Mouse (Mus musculus): Measurements from ENCODE around the gene Zkscan16.

Gene Zkscan16

DNA sequence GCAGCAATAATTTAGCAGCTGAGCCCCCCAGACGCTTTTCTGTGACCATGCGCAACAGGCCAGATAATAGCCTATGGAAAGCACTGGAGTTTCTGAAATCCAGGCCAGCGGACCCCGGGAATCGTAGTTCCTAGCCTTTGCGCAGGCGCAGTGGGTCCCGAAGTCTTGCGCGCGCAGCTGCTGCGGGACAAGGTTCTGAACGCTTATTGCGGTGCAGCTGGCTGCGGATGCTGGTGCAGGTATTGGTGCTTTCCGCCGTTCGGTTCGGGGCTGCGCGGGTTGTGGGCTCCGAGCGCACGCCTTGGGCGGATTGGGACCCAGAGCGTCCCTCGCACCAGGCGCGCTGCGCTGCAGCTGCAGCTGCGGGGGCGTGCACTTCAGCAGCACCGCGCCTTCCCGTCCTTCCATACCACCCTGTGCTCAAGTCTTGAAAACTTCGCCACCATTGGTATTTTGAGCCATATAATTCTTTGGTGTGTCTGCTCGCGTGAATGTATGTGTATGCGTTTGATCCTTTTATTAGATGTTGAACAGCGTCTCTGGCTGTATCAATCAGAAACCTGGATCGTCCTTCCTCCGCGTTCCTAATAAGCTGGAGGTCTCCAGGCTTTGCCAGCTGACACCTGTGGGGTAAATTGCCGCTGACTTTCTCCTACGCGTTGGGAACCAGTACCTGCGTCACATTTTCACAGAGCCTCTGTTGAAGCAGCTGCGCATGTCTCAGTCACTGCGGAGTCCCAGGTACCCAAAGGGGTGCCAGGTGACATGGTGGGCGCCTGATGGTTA, at the start of gene Zkscan16:
TSS of gene Zkscan16 (plus strand) at position 209 of the 786 bp plus-strand sequence.
- DNase-seq (ENCODE audit: low read depth, low spot score): peak; percentile 81

DNA sequence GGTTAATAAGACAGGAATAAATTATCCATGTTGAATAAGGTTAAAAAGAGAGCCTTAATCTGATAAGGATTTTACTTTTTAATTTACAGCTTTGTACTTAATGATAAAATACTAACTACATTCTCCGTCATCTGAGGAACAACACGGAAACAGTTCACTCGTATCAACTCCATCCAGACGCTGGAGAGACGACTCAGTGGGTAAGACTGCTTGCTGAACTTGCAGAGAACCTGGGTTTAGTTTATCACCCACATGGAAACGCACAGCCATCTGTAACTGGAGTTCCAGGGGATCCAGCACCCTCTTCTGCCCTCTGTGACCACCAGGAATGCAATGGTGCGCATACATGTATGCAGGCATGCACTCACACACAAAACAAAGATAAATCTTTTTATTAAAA, 49.0 kb upstream of the Zkscan16 start:
- no peak for DNase-seq (ENCODE audit: low read depth, low spot score)

DNA sequence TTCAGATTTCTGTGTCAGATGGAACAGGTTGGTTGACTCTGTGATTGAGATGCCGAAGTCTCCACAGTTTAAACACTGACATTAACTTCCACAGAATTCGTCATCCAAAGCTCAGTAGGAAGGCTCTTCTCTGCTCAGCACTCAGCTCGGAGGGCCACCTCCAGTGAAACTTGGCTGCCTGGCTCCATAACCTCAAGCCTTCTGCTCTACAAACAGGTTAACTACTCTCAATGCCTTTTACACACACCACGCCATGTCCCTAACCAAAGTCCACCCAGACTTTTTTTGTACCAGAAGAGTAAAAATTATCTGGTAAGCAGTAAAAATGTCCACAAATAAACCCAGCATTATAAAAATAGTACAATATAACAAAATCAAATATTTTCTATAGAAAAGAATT, 46.0 kb upstream of the Zkscan16 start:
- DNase-seq (ENCODE audit: low read depth, low spot score): no peak

DNA sequence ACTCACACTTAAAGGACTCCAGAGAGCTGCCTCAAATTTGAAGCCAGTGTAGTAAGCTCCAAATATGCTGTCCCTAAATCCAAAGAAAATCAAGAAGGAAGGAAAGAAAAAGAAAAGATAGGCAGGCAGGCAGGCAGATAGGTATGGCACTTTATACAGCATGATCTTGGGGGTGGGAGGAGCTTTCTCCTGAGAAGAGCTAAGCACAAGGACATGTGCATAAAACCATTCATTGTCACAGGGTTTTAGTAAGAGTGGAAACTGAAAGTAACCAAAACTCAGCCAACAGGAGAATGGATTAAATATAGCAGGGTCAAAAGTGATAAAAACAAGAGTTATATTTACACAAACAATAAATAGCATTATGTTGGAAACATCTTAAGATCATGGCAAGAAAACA, 45.1 kb upstream of the Zkscan16 start:
- DNase-seq (ENCODE audit: low read depth, low spot score): no peak

DNA sequence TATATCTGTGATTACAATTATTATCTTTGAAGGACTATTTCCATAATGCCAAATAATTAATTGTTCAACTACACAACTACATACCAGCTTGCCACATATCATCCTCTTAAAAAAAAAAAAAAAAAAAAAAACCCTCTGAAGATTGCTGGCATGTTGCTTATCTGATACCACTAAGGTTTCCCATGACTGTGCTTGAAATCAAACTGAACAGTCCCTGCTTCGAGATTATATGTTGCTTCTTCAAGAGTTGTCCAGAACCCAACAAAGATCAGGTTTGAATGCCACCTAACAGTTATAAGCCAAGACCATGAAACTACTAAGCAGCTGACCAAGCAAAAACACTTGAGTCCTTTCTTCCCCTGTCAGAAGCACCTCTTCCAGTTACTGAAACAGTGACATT, 36.0 kb upstream of the Zkscan16 start:
- no peak for DNase-seq (ENCODE audit: low read depth, low spot score)

DNA sequence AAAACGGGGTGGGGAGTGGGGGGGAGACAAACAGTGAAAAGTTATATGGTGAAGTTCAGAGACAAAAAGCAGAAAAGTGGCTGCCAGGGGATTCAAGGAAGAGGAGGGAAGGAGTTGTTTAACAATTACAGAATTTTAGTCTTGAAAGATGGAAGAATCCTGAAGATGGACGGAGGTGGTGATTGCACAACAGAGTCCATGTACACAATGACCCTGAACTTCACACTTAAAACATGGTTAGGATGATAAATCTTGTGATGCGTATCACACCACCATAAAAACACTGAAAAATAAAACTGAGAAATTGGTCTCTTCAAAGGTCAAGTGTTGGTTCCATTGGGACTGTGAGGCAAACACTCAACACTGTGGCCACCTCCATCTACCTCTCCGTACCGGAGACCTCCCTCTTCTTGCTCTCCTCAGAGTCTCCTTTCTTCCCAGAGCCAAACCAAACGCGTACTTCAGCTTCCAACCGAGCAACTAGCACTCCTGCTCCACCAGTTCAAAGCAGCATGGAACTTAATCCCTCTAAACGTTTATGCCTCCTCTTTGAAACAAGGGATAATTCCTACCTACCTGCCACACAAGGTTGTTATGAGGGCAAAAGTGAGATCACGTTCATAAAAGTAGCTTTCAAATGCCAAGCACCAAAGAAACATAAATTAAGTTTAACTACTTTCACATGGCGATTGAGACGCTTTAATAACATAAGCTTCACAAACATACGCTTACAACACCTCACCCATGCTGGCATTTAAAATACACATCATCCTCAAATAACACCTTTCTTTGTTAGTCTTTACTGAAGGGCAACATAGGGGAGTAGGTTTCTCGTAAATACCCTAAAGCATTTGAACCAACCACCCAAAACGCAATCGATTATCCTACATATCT, 33.0 kb upstream of the Zkscan16 start:
- no peak for DNase-seq (ENCODE audit: low read depth, low spot score)

DNA sequence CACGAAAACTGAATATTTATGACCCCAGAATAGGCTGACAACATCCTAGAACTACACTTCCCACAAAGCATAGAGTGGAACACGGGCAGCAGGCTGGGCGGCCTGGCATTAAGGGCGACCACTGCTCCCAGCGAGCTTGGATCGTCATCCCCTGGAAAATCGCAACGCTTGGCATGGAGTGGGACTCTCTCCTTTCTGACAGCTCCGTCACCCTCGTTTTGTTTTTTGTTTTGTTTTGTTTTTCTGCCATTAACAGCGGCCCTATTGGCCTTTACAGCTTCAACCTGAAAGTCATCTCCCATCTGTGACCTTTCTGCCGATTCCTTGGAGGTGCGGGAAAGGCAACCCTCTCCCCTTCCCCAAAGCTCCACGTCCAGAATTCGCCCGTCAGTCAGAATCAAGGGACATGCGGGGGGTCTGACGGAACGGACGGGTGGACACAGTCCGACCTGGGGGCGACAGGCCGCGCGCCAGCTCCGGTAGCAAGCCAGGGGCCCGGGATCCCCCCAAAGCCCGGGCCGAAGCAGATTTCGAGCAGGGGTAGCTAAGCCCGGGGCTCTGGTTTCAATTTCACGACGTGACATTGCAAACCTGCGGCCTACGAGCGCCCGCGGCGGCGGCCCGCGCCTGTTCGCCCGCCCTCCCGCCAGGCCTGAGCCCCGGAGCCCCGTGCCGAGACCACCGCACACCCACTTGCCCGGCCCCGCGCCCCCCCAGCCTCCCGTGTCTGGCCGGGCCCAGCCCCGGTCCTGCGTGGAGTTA, 32.2 kb upstream of the Zkscan16 start:
- peak; percentile 20 for DNase-seq (ENCODE audit: low read depth, low spot score)

DNA sequence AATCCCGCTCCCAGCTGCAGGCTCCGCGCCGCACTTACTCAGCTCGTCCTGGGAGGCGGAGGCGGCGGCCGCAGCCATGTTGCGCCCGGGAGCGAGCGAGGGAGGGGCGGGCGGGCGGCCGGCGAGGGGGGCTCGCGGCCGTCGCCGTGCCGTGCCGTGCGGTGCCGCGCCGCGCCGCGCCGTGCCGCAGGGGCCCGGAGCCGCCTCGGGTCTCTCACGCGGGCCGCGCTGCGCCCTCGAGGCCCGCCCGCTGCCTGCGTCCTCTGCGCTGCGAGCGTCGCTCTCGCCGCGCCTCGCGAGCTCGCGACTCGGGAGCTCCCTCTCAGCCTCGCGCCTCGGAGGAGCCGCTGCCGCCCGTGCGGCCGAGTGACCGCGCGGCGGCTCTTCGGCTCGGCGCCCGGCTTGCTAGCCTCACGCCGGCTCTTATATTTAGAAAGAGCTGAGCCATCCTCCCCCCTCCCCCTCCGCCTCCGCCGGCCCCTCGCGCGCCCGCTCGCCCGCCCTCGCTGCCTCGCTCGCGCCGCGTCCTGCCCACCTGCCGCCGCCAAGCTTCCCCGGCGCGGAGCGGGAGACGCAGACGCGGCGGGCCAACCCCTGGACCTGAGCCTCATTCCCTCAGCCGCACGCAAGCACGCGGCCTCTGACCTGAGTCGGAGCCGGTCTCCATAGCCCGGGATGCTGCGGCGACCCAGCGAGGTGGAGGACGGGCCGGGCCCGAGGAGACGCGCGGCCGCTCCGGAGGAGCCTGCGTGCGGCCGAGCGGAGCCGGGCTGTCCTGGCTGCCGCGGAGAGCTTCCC, 31.4 kb upstream of the Zkscan16 start:
- DNase-seq (ENCODE audit: low read depth, low spot score): peak; percentile 61

DNA sequence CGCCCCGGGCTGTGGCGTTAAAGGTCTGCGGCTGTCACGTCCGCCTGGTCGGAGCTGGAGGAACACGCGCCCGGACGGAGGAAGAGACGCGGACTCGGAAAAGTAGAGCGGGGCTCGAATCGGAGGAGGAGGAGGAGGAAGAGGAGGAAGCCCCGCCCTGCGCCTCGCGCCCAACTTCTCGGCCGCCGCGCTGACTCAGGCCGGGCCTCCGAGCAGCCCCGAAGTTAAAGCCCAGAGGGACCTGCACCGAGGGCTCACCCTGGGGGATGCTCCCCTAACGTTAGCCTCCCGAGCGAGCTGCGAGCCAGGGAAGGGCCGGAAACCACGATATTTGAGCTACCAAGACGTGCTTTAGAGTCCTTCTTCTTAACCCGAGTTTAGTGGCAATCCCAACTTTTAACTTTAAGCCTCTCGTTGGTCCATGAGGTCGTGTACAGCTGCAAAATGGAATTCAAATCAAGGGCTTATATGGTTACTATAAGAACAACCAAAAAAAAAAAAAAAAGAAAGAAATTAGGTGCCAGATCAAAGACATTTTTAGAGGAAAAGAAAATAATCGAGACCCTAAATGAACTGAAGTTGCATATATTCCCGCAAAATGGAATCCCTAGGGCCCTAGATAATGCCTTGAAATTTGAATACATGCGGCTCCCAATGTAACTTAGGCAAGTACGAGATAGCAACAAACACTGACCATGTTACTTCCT, 30.6 kb upstream of the Zkscan16 start, which contains the start of gene Ecpas:
TSS of gene Ecpas (minus strand) at position 121 of the 707 bp plus-strand sequence.
- DNase-seq (ENCODE audit: low read depth, low spot score): peak; percentile 4

DNA sequence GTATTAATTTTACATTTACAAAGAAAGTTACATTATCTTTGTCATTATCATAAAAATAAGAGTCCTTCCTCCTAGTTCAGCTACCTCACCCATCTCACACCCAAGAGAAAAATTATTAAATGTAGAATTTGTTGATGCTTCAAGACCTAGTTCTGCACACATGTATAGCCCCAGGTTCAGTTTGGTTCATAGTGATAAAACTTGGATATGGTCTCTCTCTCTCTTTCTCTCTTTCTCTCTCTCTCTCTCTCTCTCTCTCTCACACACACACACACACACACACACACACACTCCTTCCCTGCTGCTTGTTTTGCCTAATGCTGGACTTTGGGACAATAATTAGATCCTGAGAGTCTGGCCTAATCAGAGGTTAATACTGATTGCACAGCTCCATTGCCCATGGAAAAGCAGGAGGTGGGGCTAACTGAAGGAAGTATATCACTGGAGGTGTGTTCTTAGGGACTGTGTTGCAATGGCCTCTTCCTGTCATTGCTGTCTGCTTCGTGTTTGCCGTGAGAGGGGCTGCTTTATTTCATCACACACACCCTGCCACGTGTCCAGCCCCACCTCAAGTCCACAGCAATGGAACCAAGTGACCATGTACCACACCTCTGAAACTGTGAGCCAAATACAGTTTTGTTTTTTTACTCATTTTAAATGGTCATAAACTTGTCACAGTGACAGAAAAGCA, 29.9 kb upstream of the Zkscan16 start:
- DNase-seq (ENCODE audit: low read depth, low spot score): no peak

DNA sequence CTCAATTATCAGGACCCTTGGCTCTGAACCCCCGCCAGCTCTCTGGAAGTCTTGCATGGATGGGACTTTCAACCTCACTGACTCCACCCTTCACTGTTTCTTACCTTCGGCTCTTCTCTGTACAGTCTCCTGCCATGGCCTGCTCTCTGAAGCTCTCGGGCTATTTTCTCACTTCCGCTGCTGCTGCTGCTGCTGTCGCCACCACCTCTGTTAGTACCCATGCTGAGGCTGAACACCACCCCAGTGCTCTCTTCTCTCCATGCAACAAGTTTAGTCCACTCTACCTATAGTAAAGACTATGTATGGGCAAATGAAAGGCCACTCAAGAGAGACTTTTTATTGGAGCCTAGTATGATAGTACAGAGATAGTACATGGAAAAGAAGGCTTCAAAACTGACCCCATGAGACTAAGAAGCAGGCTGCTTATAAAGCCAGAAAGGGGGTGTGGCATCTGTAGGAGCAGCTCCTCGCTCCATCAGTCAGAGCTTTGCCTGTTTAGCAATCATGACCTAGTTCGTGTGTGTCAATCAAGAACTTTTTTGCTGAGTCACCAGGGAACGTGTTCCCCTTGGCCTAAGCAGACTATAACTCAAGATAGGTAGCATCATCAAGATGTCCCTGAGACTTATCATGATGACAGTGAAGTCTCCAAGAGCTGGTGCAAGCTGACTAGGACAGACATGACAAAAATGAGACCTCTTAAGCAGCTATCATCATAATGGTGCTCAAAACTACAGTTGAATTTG, 28.2 kb upstream of the Zkscan16 start:
- no peak for DNase-seq (ENCODE audit: low read depth, low spot score)

DNA sequence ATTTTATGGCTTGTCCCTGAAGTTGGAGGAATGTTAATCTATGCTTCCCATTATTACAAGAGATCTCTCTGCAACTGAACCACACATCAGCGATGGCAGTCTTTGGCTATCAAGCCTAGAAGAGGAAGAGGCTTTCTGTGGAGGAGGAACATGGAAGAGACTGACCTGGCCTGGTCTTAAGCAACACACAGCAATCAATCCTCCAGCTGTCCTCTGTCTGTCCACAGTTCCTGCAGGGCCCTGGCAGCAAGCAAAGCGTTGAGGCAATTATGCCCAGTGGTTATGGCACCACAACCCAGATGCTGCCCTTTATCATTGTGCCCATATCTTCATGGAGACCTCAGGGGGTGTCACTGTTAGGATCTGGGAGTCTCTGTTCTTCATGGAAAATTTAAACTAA, 19.5 kb upstream of the Zkscan16 start:
- DNase-seq (ENCODE audit: low read depth, low spot score): no peak

DNA sequence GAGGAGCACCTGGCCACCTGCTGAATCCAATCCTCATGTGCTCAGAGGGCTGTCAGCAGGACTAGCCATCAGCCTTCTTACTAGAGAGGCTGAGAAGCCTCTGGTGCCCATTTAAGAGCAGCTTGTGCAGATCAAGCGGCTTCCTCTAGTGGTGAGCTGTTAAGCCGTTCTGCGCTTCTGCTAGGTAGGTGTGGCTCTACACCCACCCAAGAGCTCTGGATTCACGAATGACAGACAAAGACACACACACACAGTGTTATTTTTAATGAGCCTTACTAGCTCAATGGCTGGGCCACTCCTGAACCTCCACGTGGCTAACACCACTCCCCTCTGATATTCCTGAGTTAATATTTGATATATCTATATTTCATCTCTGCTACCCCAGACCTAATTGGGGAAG, 17.8 kb upstream of the Zkscan16 start:
- no peak for DNase-seq (ENCODE audit: low read depth, low spot score)

DNA sequence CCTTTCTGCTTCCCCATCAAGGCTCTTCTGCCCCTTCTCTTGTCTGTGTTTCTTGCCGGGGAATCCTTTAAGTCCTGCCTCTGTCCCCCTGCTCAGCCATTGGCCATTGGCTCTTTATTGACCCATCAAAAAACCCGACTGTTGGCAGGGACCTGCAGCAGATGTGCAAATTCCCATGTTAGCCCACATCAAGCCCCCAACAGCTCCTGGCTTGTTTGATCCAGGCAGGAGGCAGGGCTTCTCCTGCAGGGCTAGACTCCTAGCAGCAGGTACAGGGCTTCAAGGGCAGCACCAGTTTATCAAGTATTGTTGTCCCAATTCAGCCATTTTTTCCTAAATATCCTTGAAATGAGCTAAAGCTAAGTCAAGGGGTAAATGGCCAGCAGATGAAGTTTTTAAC, 17.3 kb upstream of the Zkscan16 start:
- DNase-seq (ENCODE audit: low read depth, low spot score): no peak

DNA sequence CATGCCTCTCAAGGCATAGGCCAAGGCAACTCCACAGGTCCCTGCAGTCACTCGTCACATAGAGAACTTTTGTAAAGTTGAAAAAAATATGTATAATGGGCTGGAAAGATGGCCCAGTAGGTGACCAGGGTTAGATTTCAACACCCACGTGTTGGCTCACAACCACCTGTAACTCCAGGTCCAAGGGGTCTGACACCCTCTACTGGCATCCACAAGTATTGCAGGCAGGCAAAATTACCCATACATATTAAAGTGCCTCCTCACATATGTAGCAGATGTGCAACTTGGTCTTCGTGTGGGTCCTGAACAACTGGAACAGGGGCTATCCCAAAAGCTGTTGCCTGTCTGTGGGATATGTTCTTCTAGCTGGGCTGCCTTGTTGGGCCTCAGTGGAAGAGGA, 15.8 kb upstream of the Zkscan16 start:
- no peak for DNase-seq (ENCODE audit: low read depth, low spot score)

DNA sequence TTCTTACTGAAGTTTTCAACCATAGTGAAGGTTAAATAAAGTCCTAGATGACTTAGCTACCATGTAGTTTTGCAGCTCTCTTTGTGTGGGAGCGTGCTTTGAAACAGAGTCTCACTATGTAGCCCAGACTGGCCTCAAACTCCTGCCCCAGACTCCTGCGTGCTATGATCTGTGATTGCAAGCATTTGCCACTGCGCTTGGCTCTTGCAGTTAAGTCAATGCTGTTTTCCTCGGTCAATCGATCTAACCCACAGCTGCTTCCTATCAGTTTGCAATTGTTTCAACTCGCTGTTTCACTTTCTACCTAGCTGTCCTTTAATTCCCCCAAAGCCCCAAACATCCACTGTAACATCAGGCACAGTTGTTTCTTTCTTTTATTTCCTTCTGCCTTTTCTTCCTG, 10.9 kb upstream of the Zkscan16 start:
- DNase-seq (ENCODE audit: low read depth, low spot score): no peak

DNA sequence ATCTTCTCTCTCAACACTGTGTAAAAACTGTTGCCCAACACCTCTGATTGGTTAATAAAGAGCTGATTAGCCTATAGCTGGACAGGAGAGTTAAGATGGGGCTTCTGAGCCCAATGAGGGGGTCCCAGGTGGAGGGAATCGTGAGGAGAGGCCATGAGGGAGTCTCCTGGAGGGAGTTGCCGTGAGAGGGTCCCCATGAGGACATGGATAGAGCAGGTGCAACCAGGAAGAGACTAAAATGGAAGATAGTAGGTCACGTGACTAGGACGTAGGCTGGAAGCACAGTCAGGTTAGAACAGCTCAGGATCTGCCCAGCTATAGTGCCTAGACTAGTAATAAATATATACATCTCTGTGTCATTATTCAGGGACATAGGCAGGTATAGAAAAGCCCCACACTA, 9.1 kb upstream of the Zkscan16 start:
- DNase-seq (ENCODE audit: low read depth, low spot score): no peak

DNA sequence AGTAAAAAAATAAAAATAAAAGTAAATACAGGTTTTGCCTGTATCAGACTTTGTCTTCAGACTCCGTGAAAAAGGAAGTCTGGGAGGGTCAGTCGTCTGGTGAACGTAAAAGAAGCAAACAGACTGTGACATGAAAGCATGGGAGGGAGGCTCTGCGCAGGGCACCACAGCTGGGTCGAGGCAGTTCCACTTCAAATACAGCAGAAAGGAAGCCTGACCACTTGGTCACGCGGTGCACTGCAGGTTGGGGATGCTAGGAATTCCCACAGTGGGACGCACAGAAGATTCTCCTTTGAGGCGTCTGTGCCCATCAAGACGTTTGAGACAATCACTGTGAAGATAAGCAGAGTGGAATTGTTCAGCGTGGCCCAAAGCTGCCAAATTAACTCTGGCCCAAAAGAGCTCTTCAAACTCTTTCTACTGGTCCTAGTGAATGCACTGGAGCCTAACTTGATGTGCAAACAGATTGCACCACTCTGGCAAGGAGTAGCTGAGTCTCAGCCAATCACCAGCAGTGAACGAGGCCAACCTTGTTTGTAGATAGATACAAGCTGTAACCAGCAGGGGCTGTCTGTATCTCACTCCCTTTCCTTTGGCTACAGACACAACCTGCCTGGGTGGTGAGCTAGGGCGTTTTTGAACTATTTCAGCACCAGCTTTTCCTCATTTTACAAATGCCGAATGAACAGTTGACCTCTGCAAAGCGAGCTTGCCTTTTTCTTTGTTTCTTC, 8.5 kb upstream of the Zkscan16 start:
- peak; percentile 9 for DNase-seq (ENCODE audit: low read depth, low spot score)

DNA sequence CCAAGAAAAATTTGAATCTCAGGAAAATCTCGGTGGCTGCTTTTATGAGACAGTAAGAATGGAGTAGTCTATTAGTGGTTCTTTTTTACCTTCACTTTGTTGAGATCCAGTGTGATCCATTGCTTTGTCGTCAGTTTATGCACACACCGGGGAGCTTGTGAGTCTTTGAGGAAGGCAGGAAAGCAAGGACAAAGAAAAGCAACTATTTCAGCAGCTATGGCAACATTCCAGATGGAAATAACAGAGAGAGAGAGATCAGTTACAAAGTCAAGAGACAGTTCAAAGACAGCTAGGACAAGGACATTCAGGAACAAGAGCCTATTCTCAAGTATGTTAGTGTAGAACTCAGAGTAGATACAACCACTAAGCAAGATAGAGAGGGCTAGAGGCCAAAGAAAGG, 7.6 kb upstream of the Zkscan16 start:
- no peak for DNase-seq (ENCODE audit: low read depth, low spot score)
